Mouse (Mus musculus): Measurements from ENCODE around the gene Deaf1. TPM values are rescaled to one million over a fixed set of nuclear protein-coding genes. Genes with fewer than 3 reads are reported as not detected.

The Deaf1 gene
- 100 to 1,000 TPM; 220 to 227 TPM for total RNA-seq (2021)
- long read RNA-seq, transcript Deaf1-201 (12 exons, 2,135 nt), result major isoform, 193 of 327 reads
- long read RNA-seq, partial matches to known transcripts, result 20 of 327 reads
- long read RNA-seq, other reads (novel, unspliced or antisense), result 112 of 327 reads

DNA sequence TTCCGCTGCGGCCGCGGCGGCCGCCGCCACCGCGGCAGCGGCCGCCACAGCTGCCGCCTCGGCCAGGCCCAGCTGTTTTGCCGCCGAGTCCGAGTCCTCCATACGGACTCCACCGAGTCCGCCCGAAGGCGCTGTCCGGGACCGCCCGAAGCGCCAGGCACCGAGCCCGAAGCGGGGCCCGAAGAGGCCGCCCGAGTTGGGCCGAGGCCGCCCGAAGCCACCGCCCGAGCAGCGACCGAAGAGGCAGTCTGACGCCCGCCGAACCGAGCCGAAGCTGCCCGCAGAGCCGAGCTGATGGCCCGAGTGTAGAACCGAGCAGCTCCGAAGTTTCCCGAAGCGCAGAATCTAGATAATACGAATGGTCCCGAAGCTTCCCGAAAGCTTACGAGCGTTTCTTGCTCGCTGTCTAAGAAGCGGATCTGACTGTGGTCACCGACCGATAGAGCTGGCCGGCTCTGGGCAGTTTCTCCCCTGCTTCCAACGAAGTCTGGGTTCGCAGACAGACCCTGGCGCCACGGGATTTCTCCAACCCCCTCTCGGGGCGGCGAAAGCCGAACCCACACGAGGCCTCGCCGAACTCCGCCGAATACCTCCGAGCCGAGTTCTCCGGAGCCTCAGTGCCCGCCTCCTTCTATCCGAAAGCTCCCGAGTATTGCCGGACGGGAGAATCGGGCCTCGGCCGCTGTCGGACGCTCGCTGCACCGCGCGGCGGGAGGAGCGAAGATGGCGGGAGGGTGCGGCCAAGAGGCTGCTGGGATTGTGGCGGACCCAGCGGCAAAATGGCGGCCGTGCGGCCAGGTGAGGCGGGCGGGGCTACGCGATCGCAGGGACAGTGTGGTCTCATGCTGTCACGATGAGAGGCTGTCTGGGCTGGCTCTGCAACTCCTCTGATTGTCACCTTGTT, at the start of gene Deaf1, which contains the start of gene Tmem80:
Gene Deaf1 (minus strand): TSS at position 222 of the 904 bp plus-strand sequence.
Gene Tmem80 (plus strand): TSS at position 271 of the 904 bp plus-strand sequence.
- peak; percentile 100 for DNase-seq (ENCODE audit: low spot score in 2 of 2)

DNA sequence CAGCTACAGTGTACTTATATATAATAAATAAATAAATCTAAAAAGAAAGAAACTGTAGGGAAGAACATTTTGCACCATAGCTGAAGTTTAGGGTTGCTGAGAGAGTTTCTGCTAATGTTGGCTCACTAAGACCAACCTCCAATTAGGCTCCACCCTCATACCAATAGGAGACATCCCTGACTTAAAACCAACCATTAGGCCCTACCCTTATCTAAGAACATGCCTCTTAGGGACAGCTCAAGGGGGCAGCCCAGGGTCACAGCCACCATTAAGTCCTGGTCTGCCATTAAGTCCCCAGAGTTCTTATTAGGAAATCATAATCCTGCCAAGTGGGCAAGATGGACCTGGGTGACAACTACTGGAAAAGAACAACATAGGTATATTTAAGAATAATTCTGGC, 46.9 kb upstream of the Deaf1 start:
- DNase-seq (ENCODE audit: low spot score in 2 of 2), result no peak

DNA sequence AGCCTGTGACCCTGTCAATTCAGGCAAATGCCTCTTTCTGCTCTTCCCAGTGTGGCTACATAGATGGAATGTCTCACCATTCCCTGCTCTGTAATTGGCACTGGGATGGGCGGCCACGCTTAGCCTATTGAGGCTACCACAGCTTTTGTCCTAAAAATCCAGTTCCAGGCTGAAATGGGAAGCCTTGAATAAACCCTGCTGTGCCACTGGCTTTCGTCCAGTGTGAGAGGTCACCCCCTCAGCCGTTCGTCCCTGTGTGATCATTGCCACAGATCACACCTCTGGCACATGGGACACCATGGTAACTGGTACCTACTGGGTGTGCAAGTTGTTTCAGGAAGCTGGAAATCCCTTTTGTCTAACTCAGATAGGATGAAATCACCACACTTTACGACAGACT, 46.1 kb upstream of the Deaf1 start:
- DNase-seq (ENCODE audit: low spot score in 2 of 2), result no peak

DNA sequence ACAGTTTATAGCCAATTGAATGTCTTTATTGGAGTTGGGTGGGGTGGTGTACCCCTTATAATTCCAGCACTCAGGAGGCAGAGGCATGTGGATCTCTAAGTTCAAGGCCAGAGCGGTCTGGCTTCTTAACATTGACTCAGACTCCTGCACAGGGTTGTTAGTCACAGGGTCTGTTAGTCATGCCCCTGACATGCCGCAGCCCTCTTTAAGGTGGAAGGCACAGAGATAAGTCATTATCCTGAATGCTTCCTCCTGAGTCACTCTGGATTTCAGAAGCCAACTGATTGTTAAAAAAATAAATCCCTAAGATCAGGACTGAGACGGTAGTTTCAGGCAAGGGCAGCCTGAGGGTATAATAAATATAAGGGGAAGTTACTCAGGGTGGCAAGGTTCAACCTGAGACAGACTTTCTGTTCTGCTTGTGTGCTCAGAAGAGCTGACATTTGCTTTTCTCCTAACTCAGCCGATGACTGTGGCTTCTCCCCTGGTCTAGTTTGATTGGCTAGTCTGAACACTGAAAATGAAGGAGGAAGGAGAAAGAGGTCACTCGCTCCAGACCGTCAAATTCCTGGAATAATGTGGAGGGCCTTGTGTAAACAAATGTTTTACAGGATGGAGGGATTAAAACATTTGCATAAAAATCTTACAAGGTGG, 44.6 kb upstream of the Deaf1 start:
- no peak for DNase-seq (ENCODE audit: low spot score in 2 of 2)

DNA sequence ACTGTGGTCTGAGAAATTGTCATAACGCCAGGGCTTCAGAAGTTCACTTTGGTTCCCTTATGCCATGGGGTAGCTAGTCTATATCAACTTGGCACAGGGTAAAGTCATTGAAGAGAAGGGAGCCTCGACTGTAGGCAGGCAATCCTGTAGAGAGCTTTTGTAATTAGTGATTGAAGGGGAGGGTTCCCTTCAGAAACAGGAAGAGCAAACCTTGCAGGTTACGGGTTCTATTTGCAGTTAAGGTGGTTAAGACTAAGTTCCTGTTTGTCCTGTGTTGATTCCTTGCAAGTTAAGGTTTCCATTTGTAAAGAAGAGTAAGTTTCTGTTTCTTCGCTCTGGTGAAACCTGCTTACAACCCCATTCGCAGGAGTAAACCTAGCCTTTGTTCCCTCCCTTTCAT, 42.4 kb upstream of the Deaf1 start:
- no peak for DNase-seq (ENCODE audit: low spot score in 2 of 2)

DNA sequence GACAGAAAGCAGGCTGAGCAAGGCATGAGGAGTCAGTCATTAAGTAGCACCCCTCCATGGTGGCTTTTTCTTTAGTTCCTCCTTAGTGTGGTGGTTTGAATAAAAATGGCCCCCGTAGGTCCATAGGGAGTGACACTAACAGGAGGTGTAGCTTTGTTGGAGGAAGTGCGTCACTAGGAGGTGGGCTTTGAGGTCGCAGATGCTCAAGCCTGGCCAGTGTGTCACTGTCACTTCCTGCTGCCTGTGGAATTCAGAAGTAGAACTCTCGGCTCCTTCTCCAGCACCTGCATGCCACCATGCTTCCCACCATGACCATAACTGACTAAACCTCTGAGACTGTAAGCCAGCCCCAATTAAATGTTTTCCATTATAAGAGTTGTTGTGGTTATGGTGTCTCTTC, 39.9 kb upstream of the Deaf1 start:
- DNase-seq (ENCODE audit: low spot score in 2 of 2), result no peak

DNA sequence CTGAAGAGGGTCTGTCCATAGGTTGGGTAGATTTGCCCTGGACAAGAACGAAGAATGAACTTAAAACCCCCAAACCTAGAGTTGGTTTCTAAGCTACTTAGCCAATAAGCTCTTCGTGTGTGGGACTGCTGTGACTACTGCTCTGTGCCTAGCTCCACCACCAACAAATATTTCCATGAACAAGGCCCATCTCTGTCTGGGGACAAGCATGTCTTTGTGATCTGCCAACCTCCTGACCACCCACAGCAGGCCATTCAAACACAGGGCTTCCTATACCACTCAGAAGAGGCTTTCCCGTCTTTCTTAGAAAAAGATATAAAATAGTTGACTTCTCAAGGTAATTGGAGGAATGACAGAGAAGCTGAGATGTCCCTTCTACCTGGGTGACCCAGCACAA, 37.6 kb upstream of the Deaf1 start:
- DNase-seq (ENCODE audit: low spot score in 2 of 2), result no peak

DNA sequence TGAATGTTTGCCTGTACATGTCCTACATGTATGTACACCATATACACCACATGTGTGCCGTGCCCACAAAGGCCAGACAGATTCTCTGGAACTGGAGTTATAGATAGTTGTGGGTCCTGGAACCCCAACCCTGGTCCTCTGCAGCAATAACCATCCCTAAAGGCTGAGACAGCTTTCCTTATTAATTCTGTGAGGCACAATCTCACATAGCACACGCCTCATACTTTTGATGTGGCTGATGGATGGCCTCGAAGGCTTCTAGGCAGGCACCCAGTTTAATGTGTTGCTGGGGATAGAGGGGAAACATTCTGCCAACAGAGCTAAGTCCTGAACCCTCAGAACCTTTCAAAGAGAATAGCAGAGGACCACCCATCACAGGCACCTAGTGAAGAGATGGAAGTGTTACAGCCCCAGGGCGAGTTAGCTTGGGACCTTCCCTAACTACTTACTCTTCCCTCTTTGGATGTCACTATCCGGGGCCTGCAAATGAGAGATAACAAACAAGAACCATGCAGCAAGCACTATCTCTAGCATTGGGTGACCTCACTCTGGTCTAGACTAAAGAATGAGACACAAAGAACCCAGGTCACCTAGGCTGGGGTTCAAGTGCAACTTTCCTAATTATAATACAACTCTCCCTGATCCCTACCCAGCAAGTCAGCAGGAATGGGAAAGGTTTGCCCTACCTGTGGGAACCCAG, 37.0 kb upstream of the Deaf1 start:
- no peak for DNase-seq (ENCODE audit: low spot score in 2 of 2)

DNA sequence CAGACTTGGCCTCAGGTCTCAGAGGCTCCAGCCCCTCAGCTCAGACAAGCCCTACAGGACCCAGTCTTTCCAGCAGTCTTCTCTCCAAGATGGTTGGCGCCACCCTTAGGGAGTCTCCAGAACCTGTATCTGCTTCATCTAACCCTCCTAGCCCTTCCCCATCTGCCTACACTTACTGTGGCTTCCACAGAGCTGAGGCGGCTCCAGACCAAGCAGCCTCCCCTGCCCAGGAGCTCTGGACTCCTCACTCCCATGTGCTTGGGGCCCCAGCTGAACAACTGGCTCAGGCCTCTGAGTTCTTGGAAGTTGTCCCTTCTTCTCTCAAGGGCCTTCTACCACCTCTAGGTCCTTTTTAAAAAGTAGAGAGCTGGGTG, 36.2 kb upstream of the Deaf1 start:
- DNase-seq (ENCODE audit: low spot score in 2 of 2), result no peak

DNA sequence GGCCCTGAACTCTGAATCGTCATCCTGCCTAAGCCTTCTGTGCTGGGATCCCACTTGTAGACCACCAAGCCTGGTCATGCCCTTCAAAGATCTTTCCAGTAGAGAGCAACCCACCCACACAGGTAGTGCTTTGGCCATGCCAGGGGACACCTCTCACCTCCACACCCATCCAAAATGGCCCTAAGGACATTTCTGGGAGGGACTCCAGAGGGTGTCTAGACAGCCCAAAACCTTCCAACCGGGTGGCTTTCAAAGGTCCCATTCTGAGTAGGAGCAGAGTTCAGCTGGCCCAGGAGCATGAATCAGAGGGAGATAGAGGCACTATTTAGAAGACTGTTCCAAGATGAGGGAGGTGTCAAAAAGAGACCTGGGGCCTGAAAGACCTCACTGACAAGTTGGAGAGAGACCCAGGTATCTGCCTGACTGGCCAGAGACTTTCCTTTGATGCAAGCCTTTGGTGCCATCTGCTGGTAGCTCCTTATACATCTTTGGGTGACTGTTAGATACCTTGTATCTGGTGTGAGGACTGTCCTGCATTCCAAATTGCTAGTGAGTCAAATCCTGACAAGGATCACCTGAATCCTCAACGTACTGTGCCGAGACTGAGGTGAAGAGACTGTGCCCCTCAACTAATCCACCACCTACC, 35.7 kb upstream of the Deaf1 start:
- DNase-seq (ENCODE audit: low spot score in 2 of 2), result peak; percentile 80 to 85

DNA sequence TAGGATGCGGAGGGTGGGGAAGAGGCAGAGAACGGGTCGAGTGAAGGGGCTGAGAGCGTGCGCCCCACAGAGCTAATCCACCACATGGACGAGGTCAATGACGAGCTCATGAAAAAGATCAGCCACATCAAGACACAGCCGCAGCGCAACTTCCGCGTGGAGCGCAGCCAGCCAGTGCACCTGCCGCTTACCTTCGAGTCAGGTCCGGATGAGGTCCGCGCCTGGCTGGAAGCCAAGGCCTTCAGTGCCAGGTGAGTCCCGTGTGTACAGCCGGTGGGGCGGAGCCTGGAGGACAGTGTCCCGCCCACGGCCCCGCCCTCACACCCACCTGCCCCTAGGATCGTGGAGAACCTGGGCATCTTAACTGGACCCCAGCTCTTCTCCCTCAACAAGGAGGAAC, 34.0 kb upstream of the Deaf1 start:
- DNase-seq (ENCODE audit: low spot score in 2 of 2), result no peak

DNA sequence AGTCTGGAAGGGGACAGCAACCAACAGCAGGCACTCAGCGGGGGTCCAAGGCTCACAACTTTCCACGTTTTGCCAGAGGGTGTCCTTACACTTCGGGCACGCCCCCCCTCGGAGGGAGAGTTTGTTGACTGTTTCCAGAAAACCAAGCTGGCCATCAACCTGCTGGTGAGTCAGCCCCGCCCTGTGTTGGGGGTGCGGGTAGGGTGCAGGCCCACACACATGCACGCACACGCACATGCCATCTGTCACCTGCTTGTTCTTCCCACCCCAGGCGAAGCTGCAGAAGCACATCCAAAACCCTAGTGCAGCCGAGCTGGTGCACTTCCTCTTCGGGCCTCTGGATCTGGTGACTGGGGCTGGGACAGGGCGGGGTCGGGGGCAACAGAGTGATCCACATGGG, 29.5 kb upstream of the Deaf1 start:
- peak in 1 of 2 experiments; percentile 39 for DNase-seq (ENCODE audit: low spot score in 2 of 2)

DNA sequence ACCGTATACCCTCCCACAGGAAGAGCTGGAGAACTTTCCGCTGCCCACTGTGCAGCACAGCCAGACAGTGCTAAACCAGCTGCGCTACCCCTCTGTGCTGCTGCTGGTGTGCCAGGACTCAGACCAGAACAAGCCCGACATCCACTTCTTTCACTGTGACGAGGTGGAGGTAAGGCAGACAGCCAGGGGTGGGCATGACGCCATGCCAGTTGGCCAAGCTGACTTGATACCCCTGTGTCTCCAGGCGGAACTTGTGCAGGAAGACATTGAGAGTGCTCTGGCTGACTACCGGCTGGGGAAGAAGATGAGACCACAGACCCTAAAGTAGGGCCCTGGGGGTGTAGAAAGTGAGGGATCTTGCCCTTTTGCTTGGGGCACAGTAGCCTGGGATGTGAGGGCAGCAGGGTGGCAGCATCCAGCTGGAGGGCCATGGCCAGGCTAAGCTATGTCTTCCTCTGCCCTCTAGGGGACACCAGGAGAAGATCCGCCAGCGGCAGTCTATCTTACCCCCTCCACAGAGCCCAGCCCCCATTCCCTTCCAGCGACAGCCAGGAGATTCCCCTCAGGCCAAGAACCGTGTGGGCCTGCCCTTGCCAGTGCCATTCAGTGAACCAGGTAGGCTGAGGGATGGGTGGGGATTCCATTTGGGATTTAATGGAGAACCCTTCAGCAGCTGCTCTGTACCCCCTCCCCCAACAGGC, 28.3 kb upstream of the Deaf1 start:
- peak; percentile 38 to 65 for DNase-seq (ENCODE audit: low spot score in 2 of 2)

DNA sequence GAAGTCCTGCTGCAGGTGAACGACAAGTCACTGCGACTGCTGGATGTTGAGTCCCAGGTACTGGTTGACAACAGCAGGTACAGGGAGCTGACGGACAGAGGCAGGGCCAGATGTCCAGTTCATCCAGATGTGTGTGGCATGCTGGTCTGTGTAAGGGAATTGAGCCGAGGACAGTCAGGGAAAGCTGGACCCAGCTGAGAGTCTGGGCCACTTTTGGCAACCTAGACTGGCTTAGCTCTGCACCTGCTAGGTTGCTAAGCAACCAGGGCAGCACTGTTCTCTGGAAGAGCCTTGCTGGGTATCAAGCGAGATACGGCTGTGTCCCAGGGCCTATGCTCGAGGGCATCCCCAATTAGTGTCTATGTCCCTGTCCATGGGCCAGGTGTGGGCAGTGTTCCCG, 27.6 kb upstream of the Deaf1 start:
- no peak for DNase-seq (ENCODE audit: low spot score in 2 of 2)

DNA sequence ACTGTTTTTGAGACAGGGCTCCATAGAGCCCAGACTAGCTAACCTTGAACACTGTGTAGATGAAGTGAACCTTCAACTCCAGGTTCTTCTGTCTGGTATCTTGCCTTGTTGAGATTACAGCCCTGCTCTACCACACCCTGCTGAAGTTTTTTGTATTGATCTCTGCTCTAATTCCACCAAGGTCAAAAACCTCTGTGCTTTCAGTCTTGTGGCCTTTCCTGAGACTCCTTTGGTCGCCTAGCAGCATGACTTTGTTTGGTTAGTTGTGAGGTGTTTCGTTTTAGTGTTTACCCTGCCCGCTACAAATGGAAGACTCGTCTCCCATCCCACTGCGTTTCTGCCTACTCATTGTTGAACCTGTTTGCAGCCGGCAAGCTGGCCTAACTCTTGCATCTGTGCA, 23.6 kb upstream of the Deaf1 start:
- DNase-seq (ENCODE audit: low spot score in 2 of 2), result no peak

DNA sequence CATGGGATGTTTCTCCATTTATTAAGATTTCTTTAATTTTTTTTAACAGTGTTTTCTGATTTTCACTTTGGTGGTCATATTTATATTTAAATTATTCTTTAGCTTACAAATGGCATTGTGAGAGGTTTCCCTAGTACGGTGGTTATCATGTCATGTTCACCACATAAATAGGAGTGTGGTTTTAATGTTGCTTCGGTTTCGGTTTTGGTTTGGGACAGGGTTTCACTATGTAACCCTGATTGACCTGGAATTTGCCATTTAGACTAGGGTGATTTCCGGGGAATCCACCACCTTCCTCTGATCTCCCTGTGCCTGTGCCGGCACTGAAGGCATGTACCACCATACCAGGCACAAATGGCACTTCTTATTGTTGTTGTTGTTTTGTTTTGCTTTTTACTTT, 17.3 kb upstream of the Deaf1 start:
- DNase-seq (ENCODE audit: low spot score in 2 of 2), result no peak

DNA sequence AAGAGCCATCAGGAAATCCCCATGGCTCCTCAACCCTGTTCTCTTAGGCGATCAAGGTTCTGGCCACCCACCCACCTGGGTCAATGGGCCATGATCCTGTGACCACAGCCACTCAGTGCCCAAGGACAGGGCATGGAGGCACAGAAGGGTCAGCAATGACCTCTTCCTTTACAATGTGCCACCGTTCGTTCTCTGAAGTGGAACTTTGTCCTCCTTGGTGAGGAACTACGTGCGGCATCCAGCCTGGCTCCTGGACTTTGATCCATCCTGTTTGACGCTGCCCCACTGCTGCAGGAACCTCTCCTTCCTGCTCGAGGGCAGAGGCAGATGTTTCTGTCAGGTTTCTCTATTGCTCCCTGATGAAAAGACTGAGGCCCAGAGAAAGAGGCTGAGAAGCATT, 16.2 kb upstream of the Deaf1 start:
- DNase-seq (ENCODE audit: low spot score in 2 of 2), result no peak

DNA sequence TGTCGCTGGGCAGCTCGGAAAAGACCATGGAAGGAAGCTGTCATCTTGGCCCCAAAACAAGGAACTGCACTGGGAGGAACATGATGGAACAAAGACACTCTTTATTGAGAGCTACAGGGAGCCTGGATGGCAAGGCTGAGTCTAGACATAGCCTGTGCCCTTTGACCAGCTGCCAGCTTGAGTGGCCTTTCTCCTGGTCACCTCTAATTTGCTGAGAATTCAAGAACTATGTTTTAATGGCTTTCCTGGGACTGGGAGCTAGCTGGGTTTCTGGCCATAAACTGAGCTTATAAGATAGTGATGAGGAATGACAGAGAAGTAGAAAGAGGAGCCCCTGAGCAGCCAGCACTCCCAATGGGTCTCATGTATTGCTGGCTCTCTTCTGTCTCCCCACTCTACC, 15.7 kb upstream of the Deaf1 start:
- no peak for DNase-seq (ENCODE audit: low spot score in 2 of 2)

DNA sequence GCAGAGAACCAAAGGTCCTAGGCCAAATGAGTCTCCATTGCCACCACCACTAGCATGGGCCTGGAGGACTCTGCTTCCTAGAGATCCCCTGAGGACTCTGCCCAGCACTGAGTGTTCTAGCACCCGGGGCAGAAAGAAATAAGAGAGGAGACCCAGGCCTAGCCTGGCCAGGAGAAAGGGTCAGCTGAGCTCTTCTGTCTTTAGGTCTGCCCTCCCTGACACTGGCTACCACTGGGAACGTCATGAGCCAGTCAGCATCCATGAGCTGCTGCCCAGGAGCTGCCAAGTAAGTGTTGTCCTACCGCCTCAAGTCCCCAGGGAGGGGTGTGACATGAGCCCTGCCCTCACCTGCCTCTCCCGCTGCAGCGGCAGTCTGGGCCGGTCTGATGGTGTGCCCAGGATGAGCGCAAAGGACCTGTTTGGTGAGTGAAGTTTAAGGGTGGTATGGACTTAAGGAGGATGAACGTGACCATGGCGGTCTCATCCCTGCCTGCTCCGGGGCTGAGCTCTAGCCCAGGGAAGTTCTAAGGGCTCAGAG, 14.3 kb upstream of the Deaf1 start:
- DNase-seq (ENCODE audit: low spot score in 2 of 2), result no peak

DNA sequence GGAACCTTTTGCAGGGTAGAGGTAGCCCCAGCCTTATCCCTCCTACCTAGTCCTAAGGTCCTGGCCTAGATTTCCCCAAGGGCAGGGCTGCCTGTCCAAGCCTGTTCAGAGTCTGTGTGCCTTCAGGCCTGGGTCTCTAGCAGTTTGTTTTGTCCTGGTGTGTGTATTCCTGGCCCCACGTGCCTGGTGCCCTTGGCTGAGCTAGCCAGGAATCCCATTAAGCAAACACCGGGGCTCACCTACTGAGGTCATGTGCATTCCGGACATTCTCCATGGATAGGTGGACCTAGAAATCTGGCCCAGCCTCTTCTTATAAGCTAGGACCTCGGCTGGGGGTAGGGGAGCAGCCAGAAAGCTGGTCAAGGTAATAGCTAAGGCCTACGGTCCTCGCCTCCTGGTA, 13.0 kb upstream of the Deaf1 start:
- DNase-seq (ENCODE audit: low spot score in 2 of 2), result no peak
